Mouse (Mus musculus) c-Kit-positive CD71-negative TER-119-negative erythroid progenitor cells, embryonic 14.5 days (primary cell): ENCODE data around the gene Mybbp1a.
"Not testable (repeated sequence)": the region's sequence is repeated elsewhere in the genome, so short reads cannot be mapped to it uniquely, and the experiment has no call there.

ENCODE experiments used
- DNase-seq: peaks from one replicate; pipeline ENCODE4 v3.0.0-alpha.2; 2013; ENCODE audit warnings: low read depth

Gene Mybbp1a

DNA sequence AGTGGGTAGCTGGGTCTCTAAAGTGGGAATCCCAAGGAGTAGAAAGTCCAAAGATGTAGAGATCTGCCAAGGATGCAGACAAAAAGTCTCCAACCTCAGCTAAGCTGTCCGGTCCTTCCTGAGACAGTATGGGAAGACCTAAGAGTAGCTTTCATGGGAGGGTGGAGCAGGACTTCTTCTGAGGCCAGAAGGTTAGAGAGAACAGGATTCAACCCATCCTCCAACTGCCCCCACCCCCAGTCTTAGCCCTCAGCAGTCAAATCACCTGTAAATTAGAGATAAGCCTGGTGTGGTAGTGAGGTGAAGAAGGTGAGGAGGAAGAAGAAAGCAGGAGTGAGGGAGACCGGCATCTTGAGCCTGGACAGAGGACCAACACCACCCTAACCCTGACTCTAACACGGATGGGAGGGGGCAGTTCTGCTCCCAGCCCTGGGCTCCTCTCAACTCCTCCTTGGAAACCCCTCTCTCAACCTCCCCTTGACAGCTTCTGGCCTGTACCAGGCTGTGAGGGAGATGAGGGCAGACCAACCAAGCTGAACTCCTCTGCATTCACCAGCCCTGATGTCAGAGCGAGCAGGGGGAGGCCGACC, 27.5 kb upstream of the Mybbp1a start:
- DNase-seq: no peak

DNA sequence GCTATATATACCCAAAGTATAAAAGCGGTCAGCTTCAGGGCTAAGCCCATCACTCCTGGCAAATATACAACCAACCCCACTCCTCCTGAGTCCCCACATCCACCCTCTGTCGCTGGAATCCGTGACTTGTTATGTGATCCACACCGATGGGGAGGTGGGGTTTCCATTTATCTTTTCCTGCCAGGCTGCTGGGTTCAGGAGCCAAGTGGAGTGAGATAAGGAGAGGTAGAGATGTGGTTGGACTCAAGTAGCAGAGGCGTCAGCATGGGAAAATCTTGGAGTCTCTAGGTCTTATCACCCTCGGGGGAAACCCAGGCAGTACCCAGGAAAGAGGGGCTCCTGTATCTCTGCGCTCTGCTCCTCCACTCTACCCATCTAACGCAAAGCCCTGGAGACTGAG, 26.0 kb upstream of the Mybbp1a start:
- DNase-seq: no peak

DNA sequence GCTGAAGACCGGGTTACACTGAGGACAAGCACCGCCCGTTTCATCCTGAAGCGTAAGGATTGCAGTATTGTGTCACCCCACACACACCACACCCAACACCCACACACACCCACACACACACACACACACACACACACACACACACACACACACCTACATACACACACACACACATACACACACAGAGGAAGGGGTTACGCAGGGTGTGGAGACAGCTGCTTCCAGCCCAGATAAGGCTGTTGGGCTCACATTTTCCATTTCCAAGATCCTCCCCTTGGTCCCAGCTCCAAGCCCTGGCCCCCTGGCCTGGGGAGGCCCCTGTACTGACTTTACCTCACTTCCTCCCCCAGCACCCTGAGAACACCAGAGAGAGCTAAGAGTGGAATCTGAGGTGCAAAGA, 24.5 kb upstream of the Mybbp1a start:
- DNase-seq: no peak

DNA sequence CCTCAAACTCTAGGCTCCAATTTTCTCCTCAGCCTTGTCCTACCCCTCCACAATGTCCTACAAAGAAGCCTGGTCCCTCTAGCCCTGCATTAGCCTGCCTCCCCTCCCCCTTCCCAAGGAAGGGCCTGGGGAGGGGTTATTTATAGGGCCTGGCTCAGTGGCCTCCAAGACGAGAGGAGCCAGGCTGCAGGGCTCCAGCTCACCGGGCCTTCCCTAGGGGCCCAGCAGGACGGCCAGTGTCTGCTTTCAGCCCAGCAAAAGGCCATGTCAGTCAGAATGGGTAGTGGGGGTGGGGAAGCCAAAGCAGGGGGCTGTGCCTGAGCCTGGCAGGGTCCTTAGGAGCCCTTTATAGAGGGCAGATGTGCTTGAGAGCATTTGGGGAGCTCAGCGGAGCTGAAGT, 23.8 kb upstream of the Mybbp1a start:
- no peak for DNase-seq

DNA sequence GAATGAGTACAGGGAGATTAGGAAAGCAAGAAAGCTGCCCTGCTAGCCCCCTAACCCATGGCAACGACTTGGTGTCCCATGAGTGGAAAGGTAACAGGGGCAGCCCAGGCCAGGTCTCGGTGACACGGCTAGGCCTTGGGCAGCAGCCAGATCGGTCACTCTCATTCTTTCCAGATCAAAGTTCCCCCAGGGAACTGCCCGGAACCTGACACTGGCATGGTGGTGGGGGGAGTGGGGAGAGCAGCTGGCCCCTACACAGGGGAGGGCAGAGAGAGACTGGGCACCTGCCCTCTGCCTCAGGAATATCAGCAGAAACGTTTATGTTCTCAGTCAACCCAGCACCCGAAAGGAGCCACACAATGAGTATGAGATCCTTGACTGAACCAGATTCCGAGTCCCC, 22.9 kb upstream of the Mybbp1a start:
- DNase-seq: no peak

DNA sequence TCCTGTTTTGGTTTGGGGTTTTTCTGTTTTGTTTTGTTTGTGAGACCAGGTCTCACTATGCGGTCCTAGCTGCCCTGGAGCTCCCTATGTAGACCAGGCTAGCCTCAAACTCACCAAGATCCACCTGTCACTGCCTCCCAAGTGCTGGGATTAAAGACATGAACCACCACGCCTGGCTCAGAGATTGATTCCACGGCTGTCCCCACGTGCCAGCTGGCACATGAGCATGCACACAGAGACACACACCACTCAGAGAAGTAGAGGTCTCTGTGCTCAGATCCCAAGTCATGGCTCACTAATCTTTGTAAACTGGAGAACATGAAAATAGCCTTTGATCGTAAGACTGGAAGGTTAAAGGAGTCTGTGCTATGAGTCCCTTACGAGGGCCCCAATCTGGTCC, 22.1 kb upstream of the Mybbp1a start:
- no peak for DNase-seq

DNA sequence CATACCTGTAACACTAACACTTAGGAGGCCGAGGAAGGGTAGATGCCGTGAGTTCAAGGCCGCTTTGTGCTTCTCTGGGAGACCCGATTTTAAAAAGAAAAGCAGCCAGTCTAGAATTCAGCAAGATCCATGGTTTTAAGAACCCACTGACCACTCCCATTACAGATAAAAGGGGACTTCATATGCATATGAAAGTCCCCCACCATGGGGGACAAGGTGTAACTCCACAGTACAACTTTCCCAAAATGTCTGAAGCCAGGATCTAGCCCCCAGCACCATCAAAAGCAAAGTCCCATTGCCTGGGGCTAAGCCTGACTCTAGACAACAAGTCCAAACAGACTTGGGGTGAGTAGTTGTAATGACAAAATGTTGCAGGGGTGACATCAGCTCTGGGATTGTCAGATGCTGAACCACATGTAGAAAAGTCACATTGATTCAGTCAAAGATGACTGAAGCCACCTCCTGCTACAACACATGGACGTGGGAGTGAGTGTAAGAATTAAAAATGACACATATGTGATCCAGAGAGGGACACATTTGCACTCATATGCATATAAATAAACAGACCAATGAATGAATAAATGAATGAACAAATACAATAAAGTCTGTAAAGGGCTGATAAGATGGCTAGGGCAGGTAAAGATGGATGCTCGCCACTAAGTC, 20.6 kb upstream of the Mybbp1a start:
- no peak for DNase-seq

DNA sequence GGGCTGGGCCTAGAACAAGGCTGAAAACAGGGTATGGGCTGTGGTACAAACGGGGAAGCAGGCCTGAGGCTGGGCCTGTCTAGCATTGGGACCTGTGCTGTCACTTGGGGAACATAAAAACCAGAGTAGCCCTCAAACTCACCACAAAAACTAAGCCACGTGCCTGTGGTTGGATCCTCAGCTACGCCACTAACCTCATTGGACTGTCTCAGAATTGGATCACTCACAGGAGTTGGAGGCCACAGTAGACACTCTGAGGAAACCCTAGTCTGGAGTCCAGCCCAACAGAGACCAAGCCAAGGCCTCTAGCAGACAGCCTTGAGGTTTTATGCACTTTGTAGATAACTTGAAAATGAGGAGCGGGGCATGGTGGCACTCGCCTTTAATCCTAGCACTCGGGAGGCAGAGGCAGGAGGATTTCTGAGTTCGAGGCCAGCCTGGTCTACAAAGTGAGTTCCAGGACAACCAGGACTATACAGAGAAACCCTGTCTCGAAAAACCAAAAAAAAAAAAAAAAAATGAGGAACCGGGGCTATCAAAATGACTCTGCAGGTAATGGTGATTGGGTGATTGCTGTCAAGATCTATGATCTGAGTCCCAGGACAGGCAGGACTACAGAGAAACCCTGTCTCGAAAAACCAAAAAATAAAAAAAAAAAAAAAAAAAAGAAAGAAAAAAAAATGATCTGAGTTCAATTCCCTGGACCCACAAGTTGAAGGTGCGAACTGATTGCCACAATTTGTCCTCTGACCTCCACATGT, 19.5 kb upstream of the Mybbp1a start:
- no peak for DNase-seq

DNA sequence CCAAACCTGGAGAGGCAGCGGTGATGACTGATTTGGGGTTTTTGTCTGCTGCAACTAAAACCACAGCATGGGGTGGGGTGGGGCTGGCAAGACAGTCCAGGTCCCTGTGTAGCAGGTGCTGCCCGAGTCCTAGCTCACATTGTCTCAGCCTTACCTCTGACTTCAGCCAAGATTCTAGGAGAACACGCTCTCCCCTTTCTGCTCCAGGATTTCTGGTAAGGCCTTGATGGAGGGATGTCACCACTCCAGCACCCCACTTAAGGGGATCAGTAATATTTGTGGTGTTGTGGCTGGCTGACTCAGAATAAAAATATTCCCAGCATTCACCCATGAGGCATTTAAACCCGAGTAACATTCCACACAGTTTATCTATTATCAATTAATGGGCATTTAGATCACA, 17.5 kb upstream of the Mybbp1a start:
- DNase-seq: no peak

DNA sequence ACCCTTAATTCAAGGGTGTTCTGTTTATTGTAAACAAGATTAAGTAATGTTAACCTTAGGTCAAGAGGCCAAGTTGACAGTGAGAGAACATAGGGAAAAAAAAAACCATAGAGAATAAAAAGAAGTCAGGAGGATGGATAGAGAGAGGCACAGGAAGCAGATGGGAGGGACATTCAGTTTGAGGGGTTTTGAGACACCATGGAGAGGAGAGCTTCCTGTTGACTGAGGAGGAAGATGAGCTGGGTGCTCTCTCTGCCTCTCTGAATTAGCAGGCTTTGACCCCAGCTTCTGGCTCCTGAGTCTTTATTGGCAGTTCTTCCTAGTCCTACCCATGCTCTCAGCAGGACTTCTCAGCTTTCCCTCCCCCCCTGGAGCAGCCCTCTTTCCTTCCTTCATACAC, 16.0 kb upstream of the Mybbp1a start:
- no peak for DNase-seq

DNA sequence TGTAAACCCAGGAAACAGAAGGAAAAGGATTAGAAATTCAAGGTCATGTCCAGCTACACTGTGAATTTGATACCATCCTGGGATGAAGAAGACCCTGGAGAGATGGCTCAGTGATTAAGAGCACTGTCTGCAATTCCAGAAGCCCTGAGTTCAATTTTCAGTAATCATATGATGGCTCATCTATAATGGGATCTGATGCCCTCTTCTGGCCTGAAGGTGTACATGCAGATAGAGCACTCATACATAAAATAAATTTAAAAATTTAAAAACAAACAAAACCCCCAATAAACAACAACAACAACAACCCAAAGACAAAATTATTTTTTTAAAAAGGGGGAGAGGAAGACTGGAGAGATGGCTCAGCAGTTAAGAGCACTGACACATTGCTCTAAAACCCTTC, 14.3 kb upstream of the Mybbp1a start:
- no peak for DNase-seq

DNA sequence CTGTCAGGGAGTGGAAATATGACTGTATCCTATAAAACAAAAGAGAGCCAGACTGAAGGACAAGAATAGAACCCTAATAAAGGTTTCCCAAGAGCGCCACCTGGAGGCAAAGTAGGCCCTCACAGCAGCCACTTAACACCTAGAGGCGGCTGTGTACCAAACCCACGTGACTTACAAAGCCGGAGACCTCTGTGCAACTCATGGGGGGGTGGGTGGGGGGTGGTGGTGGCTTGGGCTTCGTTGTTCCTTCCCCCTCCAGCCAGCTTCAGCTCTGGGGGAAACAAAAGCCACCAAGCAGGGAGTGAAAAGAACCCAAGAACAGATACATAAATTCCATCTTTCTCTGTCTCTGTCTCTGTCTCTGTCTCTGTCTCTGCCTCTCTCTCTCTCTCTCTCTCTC, 12.5 kb upstream of the Mybbp1a start:
- DNase-seq: peak; percentile 87

DNA sequence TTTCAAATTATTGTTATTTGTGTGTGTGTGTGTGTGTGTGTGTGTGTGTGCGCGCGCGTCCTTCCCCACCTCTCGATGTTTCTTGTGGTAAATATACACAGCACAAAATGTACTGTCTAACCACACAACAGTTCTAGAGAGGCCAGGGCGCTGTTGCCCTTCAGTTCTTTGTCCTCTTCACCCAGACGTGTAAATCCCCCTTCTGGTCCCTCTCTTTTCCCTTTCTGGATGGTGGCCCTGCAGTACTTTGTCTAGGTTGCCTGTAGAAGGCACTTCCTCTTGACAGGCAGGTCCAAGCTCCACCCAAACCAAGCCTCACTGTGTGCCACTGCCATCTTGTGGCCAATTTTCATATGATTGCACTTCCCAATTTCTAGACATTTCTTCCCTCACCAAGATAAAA, 11.9 kb upstream of the Mybbp1a start:
- peak; percentile 85 for DNase-seq

DNA sequence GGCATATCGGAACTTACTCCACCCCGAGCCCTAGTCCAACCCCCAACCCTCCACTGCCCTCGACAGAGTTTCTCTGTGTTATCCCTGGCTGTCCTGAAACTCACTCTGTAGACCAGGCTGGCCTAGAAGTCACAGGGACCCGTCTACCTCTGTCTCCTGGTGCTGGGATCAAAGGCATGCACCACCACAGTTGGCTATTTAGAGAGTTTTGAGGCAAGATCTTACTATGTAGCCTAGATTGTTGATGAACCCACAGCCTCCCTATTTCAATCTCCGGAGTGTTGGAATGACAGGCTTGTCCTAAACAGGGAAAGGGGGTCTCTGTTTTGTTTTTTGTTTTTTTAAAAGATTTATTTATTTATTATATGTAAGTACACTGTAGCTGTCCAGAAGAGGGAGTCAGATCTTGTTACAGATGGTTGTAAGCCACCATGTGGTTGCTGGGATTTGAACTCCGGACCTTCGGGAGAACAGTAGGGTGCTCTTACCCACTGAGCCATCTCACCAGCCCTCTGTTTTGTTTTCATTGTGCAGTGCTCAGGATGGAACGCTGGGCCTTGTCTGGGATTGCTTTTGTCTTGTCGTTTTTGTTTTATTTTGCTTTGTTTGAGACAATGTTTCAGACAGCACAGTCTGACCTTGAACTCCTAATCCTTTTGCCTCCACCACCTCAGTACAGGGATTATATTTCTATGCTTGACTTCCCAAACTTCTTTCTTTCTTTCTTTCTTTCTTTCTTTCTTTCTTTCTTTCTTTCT, 10.7 kb upstream of the Mybbp1a start:
- not testable (repeated sequence) for DNase-seq

DNA sequence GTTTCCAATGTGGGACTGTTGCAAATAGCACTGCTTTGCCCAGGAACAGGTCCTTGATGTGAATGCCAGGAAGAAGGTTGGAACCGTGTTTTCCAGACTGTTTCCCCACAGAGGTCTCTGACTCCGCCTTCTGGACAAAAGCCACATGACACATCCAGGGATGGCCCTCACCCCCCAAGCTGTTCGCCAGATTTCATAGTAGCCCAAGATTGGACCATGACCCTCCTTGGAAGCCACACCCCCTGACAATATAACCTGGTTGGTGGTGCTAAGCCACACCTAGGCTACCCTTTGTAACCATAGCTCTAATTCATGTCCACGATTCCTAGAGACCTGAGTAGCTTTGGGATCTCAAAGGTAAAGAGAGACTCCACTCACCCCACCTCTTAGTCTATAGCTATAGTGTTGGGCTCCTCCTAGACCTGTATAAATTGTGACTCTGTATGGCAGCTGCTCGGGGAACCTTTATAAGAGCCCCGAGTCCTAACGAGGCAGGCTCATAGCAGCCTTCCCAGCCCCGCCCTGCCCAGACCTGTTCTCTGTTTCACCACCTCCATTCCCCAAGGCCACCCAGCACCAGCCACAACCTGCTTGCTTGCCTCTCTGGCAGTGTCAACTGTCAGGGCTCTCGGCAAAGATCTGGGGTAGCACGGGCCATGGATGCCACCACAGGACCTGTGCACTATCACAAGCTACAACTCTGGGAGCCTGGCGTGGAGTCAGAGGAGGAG, 6.0 kb upstream of the Mybbp1a start, which contains the start of gene Ggt6:
Gene Ggt6 (plus strand): TSS at position 564 of the 731 bp plus-strand sequence.
- DNase-seq: no peak

DNA sequence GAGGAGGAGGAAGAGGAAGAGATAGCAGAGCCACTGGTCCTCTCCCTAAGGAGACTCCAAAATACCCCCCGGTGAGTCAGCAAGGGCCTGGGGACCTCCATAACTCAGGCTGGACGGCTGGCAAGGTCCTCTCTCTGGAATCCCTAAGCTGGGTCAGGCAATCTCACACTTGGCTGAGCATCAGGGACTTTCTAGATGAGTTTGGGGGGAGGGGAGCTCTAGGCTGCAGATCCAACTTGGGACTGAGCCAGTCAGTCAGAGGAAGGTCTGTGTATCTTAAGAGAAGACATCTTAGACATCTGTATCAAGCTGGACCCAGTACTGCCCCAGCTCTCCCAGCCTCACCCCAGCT, 5.5 kb upstream of the Mybbp1a start:
- no peak for DNase-seq

DNA sequence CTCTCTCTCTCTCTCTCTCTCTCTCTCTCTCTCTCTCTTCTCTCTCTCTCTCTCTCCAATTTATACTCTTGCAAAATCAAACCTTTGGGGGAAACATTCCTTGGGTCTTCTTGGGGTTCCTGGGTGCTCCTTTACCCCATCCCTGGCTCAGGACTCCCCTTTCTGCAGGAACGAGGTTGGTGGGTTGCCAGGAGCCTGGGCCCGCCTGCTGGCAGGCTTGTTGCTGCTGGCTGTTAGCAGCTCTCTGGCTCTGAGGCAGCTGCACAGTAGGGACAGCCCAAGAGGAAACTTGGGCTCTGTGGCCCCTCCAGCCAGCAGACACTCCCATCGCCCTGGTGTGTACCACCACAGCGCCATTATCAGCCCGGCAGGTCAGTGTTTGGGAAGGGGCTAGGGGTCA, 4.9 kb upstream of the Mybbp1a start:
- DNase-seq: no peak

DNA sequence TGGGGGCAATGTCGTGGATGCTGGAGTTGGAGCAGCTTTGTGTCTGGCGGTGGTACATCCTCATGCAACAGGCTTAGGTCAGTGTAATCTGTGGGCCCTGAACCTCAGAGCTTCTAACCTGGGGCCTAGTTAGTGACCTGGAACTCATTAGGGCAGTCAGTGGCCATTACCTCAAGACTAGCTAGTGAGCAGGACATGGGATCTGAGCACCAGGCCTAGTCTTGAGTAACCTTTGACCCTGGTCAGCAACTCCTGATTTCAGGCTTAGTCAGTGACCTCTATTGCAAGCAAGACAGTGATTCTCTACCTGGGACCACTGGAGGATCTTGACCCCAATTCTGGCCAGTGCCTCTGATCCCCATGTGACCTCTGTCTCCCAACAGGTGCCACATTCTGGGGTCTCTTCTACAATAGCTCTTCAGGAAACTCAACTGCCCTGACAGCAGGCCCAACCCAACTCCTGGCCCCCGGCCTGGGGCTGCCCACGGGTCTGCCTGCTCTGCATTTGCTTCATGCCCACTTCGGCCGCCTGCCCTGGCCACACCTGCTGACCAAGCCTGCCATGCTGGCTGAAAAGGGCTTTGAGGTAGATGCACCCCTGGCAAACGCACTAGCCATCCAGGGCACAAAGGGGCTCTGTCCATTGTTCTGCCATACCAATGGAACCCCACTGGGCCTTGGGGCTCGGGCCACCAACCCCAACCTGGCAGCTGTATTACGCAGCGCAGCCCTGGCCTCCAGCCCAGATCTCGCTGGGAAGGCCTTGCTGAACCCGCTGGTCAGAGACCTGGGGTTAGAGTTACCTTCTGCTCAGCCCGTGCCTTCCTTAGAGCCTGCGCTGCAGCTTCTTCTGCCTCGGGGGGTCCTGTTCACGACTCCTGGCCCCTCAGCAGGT, 4.2 kb upstream of the Mybbp1a start:
- no peak for DNase-seq

DNA sequence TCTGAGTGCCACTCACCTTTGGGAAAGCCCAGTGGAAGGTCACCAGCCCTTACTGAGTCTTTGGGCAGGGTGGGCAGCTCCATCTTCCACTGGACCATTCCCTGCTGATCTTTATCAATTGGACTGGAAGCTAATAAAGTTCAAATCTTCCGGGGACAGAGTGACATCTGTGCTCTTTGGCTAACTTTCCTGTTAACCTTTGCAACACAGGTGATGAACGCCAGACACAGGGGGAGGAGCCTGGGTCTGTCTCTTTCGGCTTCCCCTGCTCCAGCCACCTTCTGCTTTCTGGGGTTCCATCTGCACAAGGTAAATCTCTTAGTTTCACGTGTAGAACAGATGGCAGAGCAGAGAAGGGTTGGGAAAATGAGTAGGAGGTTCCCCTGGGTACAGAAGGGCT, 2.7 kb upstream of the Mybbp1a start:
- no peak for DNase-seq

DNA sequence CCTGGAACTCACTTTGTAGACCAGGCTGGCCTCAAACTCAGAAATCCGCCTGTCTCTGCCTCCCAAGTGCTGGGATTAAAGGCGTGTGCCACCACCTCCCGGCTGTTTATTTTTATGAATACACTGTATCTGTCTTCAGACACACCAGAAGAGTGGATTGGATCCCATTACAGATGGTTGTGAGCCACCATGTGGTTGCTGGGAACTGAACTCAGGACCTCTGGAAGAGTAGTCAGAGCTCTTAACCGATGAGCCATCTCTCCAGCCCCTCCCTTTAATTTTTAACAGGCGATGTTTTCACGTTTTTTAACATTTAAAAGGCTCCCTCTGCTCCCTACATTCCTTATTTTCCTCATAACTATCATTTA, 574 bp upstream of the Mybbp1a start:
- DNase-seq: not testable (repeated sequence)
